Mouse (Mus musculus): Measurements from ENCODE around the gene Slc34a1.

- no peak for TF ChIP-seq CTCF (IDR thresholded peaks at IDR 0.05; ENCODE audit: low read depth)
- TF ChIP-seq EP300 (IDR thresholded peaks at IDR 0.05; ENCODE audit: low read depth) = no peak
Measured at GRCm38 (mm10) chr13:55448131-55448530, 50.1 kb downstream of the Slc34a1 start.
